Mouse (Mus musculus): ENCODE results near the gene Krt36. TPM values are rescaled to one million over a fixed set of nuclear protein-coding genes. Genes with fewer than 3 reads are reported as not detected.

Gene Krt36
- not detected for total RNA-seq (2023)

DNA sequence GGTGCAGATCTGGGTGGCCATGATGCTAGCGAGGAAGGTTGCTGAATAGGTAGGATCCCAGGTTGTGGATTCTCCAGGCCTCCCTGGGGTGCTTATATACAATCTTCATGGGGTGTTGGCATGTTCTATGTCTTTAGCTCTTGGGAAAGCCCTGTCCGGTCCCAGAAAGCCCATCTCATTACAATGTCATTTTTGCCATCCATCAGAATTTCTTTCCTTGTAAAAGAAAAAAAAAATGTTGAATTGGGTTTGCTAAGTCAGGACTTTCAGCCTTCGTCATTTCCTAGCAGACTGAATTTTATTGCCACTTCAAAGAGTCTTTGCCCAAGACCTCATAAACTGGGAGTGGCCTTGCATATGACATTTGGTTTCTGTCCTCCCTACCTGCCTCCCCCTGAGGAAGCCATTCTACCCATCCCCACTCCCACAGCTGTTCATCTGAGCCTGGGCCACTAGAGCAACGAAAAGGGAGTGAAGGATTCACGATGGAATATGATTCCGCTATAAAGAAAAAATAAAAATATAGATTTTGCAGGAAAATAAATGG, at the start of gene Krt36:
Krt36 (minus strand) TSS at position 51 of the 547 bp plus-strand sequence.

DNA sequence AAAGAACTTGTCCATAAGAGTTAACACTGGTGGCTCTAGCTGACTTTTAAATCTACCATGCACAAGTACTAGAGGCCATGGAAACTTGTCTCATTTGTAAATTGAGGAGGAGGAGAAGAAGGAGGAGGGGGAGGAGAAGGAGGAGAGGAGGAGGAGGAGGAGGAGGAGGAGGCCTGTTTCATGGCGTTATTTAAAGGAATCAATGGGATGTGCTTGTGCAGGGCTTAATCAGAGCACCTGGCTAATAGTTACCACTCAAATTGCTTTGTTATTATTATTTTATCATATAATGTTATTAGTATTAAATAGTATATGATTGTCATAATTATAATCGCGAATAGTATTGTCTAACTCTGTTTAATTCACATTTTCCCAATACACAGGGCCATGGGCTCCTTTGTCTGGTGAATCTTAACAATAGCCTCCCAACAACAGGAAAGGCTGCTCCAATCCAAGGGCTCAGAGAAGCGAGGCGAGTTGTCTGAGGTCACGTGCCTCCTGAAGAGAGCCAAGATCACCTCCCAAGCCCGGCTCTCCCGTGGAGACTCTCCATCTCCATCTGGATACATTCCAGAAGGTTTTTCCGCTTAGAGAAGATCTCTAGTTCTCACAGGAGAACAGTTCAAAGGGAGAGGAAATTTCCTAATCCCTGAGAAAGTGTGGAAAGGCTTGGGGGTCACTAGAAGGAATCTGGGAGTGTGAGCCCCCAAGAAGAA, 43.3 kb upstream of the Krt36 start, which contains the start of gene Krt19:
Krt19 (minus strand) TSS at position 51 of the 716 bp plus-strand sequence.

DNA sequence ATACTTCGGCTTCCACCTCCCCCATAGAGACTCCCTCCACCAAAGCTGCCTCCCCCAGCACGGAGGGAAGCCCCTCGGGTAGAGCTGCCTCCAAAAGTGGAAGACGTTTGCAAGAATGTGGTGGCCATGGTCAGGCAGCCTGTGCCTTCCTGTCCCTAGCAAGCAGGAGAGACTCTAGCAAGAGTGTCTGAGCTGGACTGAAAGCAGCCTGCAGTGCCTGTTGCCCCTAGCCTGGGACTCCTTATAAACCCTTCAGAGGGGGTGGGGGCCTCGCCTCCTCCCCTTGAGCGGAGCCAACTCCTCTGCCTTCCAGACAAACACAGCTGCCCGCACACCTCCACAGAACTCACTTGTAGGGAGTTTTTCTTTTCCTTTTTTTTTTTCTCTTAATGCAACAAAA, 30.3 kb upstream of the Krt36 start, which contains the start of gene Krt15:
Krt15 (minus strand) TSS at position 198 of the 400 bp plus-strand sequence.

DNA sequence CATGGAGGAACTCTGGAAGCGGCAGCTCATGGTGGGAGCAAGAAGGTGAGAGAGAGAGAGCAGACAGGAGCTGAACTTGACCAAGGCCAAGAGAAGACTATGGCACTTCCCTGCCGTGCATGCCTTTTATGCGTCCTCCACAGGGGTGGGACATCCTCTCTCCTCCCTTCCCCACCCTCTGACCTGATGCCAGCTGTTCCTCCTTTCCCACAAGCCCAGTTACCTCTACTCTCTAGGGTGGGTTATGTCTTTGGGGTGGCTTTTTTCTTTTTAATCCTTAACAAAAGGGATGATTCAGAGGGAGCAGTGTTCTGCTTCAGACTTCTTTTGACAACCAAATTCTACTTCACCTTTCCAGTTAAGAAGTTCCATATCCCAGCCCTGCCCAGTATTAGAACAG, 16.0 kb upstream of the Krt36 start, which contains the start of gene Krt13:
Krt13 (minus strand) TSS at position 101 of the 400 bp plus-strand sequence.

DNA sequence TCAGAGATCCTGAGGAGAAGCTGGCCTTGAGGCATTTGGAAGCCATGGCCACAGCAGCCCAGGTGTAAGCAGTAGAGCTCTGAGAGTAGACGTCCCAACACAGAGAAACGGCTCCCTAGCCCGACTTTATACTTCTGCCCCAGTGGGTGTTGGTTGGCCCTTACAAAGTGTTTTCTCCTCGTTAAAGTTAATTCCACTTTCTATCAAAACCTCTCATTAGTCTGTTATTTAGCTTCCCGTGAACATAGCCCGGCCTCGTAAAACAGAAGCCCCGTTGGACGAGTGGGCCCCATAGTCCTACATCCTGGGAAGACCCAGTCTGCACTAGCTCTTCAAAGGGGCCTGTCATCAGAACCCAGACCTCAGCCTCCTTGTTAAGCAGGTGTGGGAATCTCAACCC, 9.3 kb downstream of the Krt36 start, which contains the start of gene Krt35:
Krt35 (minus strand) TSS at position 101 of the 400 bp plus-strand sequence.

DNA sequence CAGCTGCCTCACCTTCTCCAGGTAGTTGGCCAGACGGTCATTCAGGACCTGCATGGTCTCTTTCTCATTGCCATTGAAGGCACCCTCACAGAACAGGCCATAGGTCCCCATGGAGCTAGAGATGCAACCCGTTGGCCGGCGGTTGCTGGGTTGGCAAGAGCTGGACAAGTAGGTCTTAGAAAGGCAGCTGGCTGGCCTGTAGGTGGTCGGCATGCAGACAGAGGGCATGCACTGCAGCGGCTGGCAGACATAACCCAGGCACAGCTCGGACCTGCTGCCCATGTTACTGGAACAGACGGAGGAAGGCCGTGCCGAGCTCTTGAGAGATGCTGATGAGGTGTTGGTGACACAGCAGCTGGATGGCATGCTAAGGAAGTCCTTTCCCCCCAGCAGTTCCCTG, 17.6 kb downstream of the Krt36 start, which contains the start of gene Krt32:
Krt32 (minus strand) TSS at position 366 of the 400 bp plus-strand sequence.

Other genes with a start within 250 kb of the Krt36 start
- gene Gm11568, start 247.7 kb downstream of the Krt36 start, total RNA-seq (2023), result not detected
- gene Gm11559, start 241.2 kb downstream of the Krt36 start, total RNA-seq (2023), result not detected
- gene Krtap9-1, start 232.2 kb downstream of the Krt36 start, total RNA-seq (2023), result not detected
- gene Gm11567, start 226.4 kb downstream of the Krt36 start, total RNA-seq (2023), result not detected
- not detected for gene Krtap31-1, start 197.7 kb downstream of the Krt36 start, total RNA-seq (2023)
- not detected for gene Gm11565, start 190.9 kb downstream of the Krt36 start, total RNA-seq (2023)
- gene Krtap31-2, start 169.3 kb downstream of the Krt36 start, total RNA-seq (2023), result not detected
- not detected for gene Krtap9-5, start 157.2 kb downstream of the Krt36 start, total RNA-seq (2023)
- gene Krtap29-1, start 126.6 kb downstream of the Krt36 start, total RNA-seq (2023), result not detected
- not detected for gene Krtap16-1, start 119.0 kb downstream of the Krt36 start, total RNA-seq (2023)
- not detected for gene Krtap17-1, start 111.6 kb downstream of the Krt36 start, total RNA-seq (2023)
- not detected for gene Krt33a, start 89.4 kb downstream of the Krt36 start, total RNA-seq (2023)
- gene Krt33b, start 75.8 kb downstream of the Krt36 start, total RNA-seq (2023), result not detected
- gene Krt34, start 64.1 kb downstream of the Krt36 start, total RNA-seq (2023), result not detected
- not detected for gene Krt31, start 55.1 kb downstream of the Krt36 start, total RNA-seq (2023)
- not detected for gene Krt32, start 17.4 kb downstream of the Krt36 start, total RNA-seq (2023)
- gene Krt35, start 9.4 kb downstream of the Krt36 start, total RNA-seq (2023), result not detected
- gene Krt13, start 15.9 kb upstream of the Krt36 start, total RNA-seq (2023), result not detected
- gene Krt15, start 30.3 kb upstream of the Krt36 start, total RNA-seq (2023), result not detected
- 1 to 10 TPM in 1 of 2 experiments, under 1 TPM in 1; 0.55 to 1.7 TPM for gene Krt19, start 43.0 kb upstream of the Krt36 start, total RNA-seq (2023)
- not detected for gene Krt9, start 87.6 kb upstream of the Krt36 start, total RNA-seq (2023)
- not detected for gene Krt14, start 101.9 kb upstream of the Krt36 start, total RNA-seq (2023)
- gene Krt16, start 143.3 kb upstream of the Krt36 start, total RNA-seq (2023), result not detected
- not detected for gene Krt17, start 155.4 kb upstream of the Krt36 start, total RNA-seq (2023)
- not detected for gene Krt42, start 164.2 kb upstream of the Krt36 start, total RNA-seq (2023)
- 1,000 to 10,000 TPM; 1,552 to 1,553 TPM for gene Eif1, start 214.3 kb upstream of the Krt36 start, total RNA-seq (2023)
- gene Gast, start 228.8 kb upstream of the Krt36 start, total RNA-seq (2023), result not detected